Mouse (Mus musculus): ENCODE measurements around the gene Mlx. TPM values are rescaled to one million over a fixed set of nuclear protein-coding genes. Genes with fewer than 3 reads are reported as not detected.

The Mlx gene
- polyA plus RNA-seq, 2 experiments = 40.2 to 44.4 TPM

GRCm38 (mm10) chr11:101071810-101072428, 15.2 kb upstream of the Mlx start:
- Histone ChIP-seq H3K4me2 (replicated peaks; ENCODE audit: low read depth, low read length, severe bottlenecking) (no peak overlapping the region), H3K9me3 (ENCODE audit: control insufficient read depth, low read length) (no peaks in the 10 kb centered on the region), H3K27me3 (ENCODE audit: control insufficient read depth, insufficient read depth, low read length) (0 out of 2 replicates have a peak, but pooled peaks cover 3% of the 10 kb centered on the region), H3K4me1 (ENCODE audit: control insufficient read depth, insufficient read depth, low read length) (0 out of 2 replicates have a peak, but pooled peaks cover 6% of the 10 kb centered on the region), H3K27ac (replicated peaks; ENCODE audit: low read depth, low read length) (no peak overlapping the region), H3K9ac (ENCODE audit: low read depth, low read length, severe bottlenecking) (no peak overlapping the region), H3K4me3 (replicated peaks; ENCODE audit: low read length) (no peak overlapping the region), H3K36me3 (ENCODE audit: control insufficient read depth, insufficient read depth, low read length) (no peaks in the 10 kb centered on the region)
- ATAC-seq (ENCODE audit: low FRiP score, low read depth) = no peak
- DNase-seq (ENCODE audit: low spot score) = no peak
- WGBS = 73% methylated on average over 14 of the region's 14 CpGs
- no peak for TF ChIP-seq POLR2A (IDR thresholded peaks at IDR 0.05; ENCODE audit: borderline replicate concordance, extremely low read depth, insufficient read depth, insufficient read length)

GRCm38 (mm10) chr11:101078121-101078520, 9.0 kb upstream of the Mlx start, which contains the start of gene Hsd17b1:
TSS of gene Hsd17b1 (plus strand) at chr11:101078411.
- H3K36me3 ChIP-seq (ENCODE audit: control insufficient read depth, insufficient read depth, low read length) = no peaks in the 10 kb centered on the region
- peaks cover 3% of the 10 kb centered on the region; the same call in 1 of the 2 replicates for H3K4me1 ChIP-seq (ENCODE audit: control insufficient read depth, insufficient read depth, low read length)
- H3K9me3 ChIP-seq (ENCODE audit: control insufficient read depth, low read length) = no peaks in the 10 kb centered on the region
- ATAC-seq (ENCODE audit: low FRiP score, low read depth) (no peak), DNase-seq (ENCODE audit: low spot score) (no peak)
- no peak for TF ChIP-seq POLR2A (IDR thresholded peaks at IDR 0.05; ENCODE audit: borderline replicate concordance, extremely low read depth, insufficient read depth, insufficient read length)
- H3K4me2 ChIP-seq (replicated peaks; ENCODE audit: low read depth, low read length, severe bottlenecking) = no peak within 1 kb of the TSS
- H3K27me3 ChIP-seq (ENCODE audit: control insufficient read depth, insufficient read depth, low read length) = peaks cover 34% of the 10 kb centered on the region
- 66% methylated on average over 9 of the region's 9 CpGs for WGBS
- no peak within 1 kb of the TSS for H3K27ac ChIP-seq (replicated peaks; ENCODE audit: low read depth, low read length)
- 0 out of 2 replicates have a peak within 1 kb of the TSS, but pooled peaks have one; percentile 15 for H3K4me3 ChIP-seq (replicated peaks; ENCODE audit: low read length)
- H3K9ac ChIP-seq (ENCODE audit: low read depth, low read length, severe bottlenecking) = no peak within 1 kb of the TSS

GRCm38 (mm10) chr11:101079746-101080145, 7.3 kb upstream of the Mlx start:
- Histone ChIP-seq H3K9ac (ENCODE audit: low read depth, low read length, severe bottlenecking) (no peak overlapping the region), H3K27me3 (ENCODE audit: control insufficient read depth, insufficient read depth, low read length) (peaks cover 34% of the 10 kb centered on the region), H3K4me3 (replicated peaks; ENCODE audit: low read length) (peak overlapping the region; percentile 15; the same call in 1 of the 2 replicates), H3K27ac (replicated peaks; ENCODE audit: low read depth, low read length) (no peak overlapping the region), H3K36me3 (ENCODE audit: control insufficient read depth, insufficient read depth, low read length) (no peaks in the 10 kb centered on the region), H3K9me3 (ENCODE audit: control insufficient read depth, low read length) (no peaks in the 10 kb centered on the region), H3K4me2 (replicated peaks; ENCODE audit: low read depth, low read length, severe bottlenecking) (peak overlapping the region; percentile 24; the same call in 1 of the 2 replicates), H3K4me1 (ENCODE audit: control insufficient read depth, insufficient read depth, low read length) (peaks cover 9% of the 10 kb centered on the region)
- TF ChIP-seq POLR2A (IDR thresholded peaks at IDR 0.05; ENCODE audit: borderline replicate concordance, extremely low read depth, insufficient read depth, insufficient read length) = no peak
- ATAC-seq (ENCODE audit: low FRiP score, low read depth) (no peak), DNase-seq (ENCODE audit: low spot score) (no peak)
- 1% methylated on average over 20 of the region's 27 CpGs for WGBS

- Histone ChIP-seq H3K9ac (ENCODE audit: low read depth, low read length, severe bottlenecking) (no peak overlapping the region), H3K27ac (replicated peaks; ENCODE audit: low read depth, low read length) (no peak overlapping the region), H3K36me3 (ENCODE audit: control insufficient read depth, insufficient read depth, low read length) (peaks cover under 1% of the 10 kb centered on the region; the same call in 1 of the 2 replicates), H3K4me1 (ENCODE audit: control insufficient read depth, insufficient read depth, low read length) (peaks cover 9% of the 10 kb centered on the region), H3K9me3 (ENCODE audit: control insufficient read depth, low read length) (no peaks in the 10 kb centered on the region), H3K4me2 (replicated peaks; ENCODE audit: low read depth, low read length, severe bottlenecking) (no peak overlapping the region), H3K27me3 (ENCODE audit: control insufficient read depth, insufficient read depth, low read length) (peaks cover 34% of the 10 kb centered on the region), H3K4me3 (replicated peaks; ENCODE audit: low read length) (no peak overlapping the region)
- DNase-seq (ENCODE audit: low spot score) (no peak), ATAC-seq (ENCODE audit: low FRiP score, low read depth) (no peak)
- WGBS = 62% methylated on average over 5 of the region's 5 CpGs
- TF ChIP-seq POLR2A (IDR thresholded peaks at IDR 0.05; ENCODE audit: borderline replicate concordance, extremely low read depth, insufficient read depth, insufficient read length) = no peak
These were observed 6.7 kb upstream of the Mlx start for GRCm38 (mm10) chr11:101080421-101080820.

GRCm38 (mm10) chr11:101081659-101082058, 5.4 kb upstream of the Mlx start:
- Histone ChIP-seq H3K4me1 (ENCODE audit: control insufficient read depth, insufficient read depth, low read length) (peaks cover 18% of the 10 kb centered on the region), H3K4me2 (replicated peaks; ENCODE audit: low read depth, low read length, severe bottlenecking) (peak overlapping the region; percentile 92), H3K27ac (replicated peaks; ENCODE audit: low read depth, low read length) (no peak overlapping the region), H3K9ac (ENCODE audit: low read depth, low read length, severe bottlenecking) (peak overlapping the region; percentile 35), H3K27me3 (ENCODE audit: control insufficient read depth, insufficient read depth, low read length) (peaks cover 34% of the 10 kb centered on the region), H3K36me3 (ENCODE audit: control insufficient read depth, insufficient read depth, low read length) (peaks cover 6% of the 10 kb centered on the region; the same call in 1 of the 2 replicates), H3K9me3 (ENCODE audit: control insufficient read depth, low read length) (no peaks in the 10 kb centered on the region), H3K4me3 (replicated peaks; ENCODE audit: low read length) (peak overlapping the region; percentile 67)
- ATAC-seq (ENCODE audit: low FRiP score, low read depth) (no peak), DNase-seq (ENCODE audit: low spot score) (no peak)
- WGBS = 8% methylated on average over 10 of the region's 10 CpGs
- TF ChIP-seq POLR2A (IDR thresholded peaks at IDR 0.05; ENCODE audit: borderline replicate concordance, extremely low read depth, insufficient read depth, insufficient read length) = no peak
